Comparison of ENCODE assay signal across 20 mouse cellular contexts in the genomic region with DNA sequence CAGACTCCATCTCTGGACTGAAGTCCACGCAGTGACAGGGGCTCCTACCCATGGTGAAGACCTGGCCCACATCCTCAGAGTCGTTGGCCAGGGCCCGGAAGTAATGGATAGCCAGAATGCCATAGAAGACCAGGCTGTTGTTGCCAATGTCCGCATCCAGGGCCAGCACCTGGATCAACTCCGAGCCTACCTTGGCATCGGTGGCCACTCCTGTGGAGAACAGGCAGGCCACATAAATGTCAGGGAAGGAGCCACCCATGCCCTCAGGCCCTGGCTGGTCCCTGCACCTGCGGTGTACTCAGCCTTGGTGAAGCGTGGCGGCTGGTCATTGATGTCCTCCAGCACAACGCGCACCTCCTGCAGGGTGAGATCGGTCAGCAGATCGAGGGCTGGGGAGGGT. TPM values are rescaled to one million over a fixed set of nuclear protein-coding genes. Genes with fewer than 3 reads are reported as not detected.
DNase-seq lines count a peak whose midpoint lies in the region; TF ChIP-seq lines count a peak whose summit lies in the region.
"Had no signal": no experiment of that assay in that cellular context is flagged by ENCODE, and none has a peak within 500 bp of the region (broad histone marks: within the 10 kb centered on the region; RNA-seq: fewer than 3 reads in every experiment).

No protein-coding gene starts in this region.

- intact Hi-C loops in left cerebral cortex, adult 2 months (cut with DNase I): no loop called here

- DNase-seq in cerebellum, adult 18-20 months: peak; percentile 51 to 55
- DNase-seq in cerebellum, postnatal 4 days (ENCODE audit: low spot score in 2 of 2): no peak
- peak; percentile 41 for DNase-seq in cerebellum, adult 8-10 months
- peak; percentile 64 to 77 for DNase-seq in cerebellum, postnatal 14 days
- no peak for DNase-seq in testis, postnatal 14 days (ENCODE audit: low spot score)
- no peak for DNase-seq in left cerebral cortex, adult 2 months (ENCODE audit: extremely low spot score in 1 of 2, low spot score in 2 of 2)
- DNase-seq in thymus, postnatal 36 days: no peak
- DNase-seq: adrenal gland, adult 8-10 months; adrenal gland, postnatal 25 days; forebrain, postnatal 0 days; gastrocnemius, adult 2 months; gastrocnemius, postnatal 14 days; heart, adult 11 months; kidney, adult 11 months; kidney, adult 8-10 months had no signal

- no peak overlapping the region for H3K27ac ChIP-seq in left cerebral cortex, adult 2 months
- H3K27ac ChIP-seq: embryonic facial prominence, embryonic 12.5 days; embryonic facial prominence, embryonic 15.5 days; gastrocnemius, adult 2 months; hindbrain, embryonic 12.5 days; hindbrain, embryonic 15.5 days; intestine, embryonic 15.5 days had no signal

- TF ChIP-seq CTCF in left cerebral cortex, adult 2 months (IDR thresholded peaks at IDR 0.05): no peak

- H3K4me3 ChIP-seq in left cerebral cortex, adult 2 months: no peak overlapping the region
- H3K4me3 ChIP-seq: embryonic facial prominence, embryonic 12.5 days; embryonic facial prominence, embryonic 15.5 days; gastrocnemius, adult 2 months; hindbrain, embryonic 12.5 days; hindbrain, embryonic 15.5 days; intestine, embryonic 15.5 days had no signal

RNA-seq across cellular contexts. Expression of a gene that starts 33.2 kb away (rescaled TPM):
- 1,000 to 10,000 TPM; 1,511 to 1,570 TPM for total RNA-seq in left cerebral cortex, adult 2 months (2021)

RNA-seq across cellular contexts. Expression of a gene that starts 36.0 kb away (rescaled TPM):
- total RNA-seq in left cerebral cortex, adult 2 months (2021): 10 to 100 TPM; 19.7 to 26.7 TPM

Comparison
In these comparisons a context has a peak if more than half of its experiments do, and no peak if none do; other contexts are left out.
1. DNase-seq: peak in cerebellum, adult 18-20 months (2 of 2), cerebellum, adult 8-10 months (single experiment) and cerebellum, postnatal 14 days (2 of 2); none in cerebellum, postnatal 4 days (0 of 2), testis, postnatal 14 days (single experiment), left cerebral cortex, adult 2 months (0 of 2) and thymus, postnatal 36 days (0 of 2).